ENCODE assay signal across 19 mouse cellular contexts in the genomic region with DNA sequence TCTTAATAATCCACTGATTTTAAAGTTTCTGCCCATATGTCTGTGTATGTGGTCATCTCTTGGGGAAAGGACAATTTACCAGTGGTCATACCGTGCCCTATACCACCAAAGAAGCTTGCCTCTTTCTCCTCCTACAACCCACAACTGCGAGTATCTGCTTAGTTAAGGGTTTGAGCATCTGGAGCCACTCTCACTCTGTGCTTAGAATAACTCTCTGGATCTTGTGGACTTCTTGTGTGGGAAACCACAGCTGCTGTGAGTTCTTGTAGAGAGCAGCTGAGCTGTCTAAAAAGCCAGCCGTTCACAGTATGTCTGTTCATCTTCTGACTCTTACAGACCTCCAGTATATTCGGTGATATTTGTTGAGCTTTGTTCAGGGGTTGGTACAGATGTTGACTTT.
DNase-seq lines count a peak whose midpoint lies in the region; ATAC-seq lines count a peak whose summit lies in the region.
"Had no signal": no experiment of that assay in that cellular context is flagged by ENCODE, and none has a peak within 500 bp of the region (broad histone marks: within the 10 kb centered on the region; RNA-seq: fewer than 3 reads in every experiment).

No protein-coding gene starts in this region.

- no peak overlapping the region for H3K4me3 ChIP-seq in hindbrain, embryonic 13.5 days
- H3K4me3 ChIP-seq: erythroblast, embryonic 14.5 days; forebrain, embryonic 15.5 days; heart, embryonic 13.5 days; liver, embryonic 12.5 days; midbrain, embryonic 10.5 days had no signal

- H3K27me3 ChIP-seq in hindbrain, embryonic 13.5 days, result no peaks in the 10 kb centered on the region
- H3K27me3 ChIP-seq: forebrain, embryonic 15.5 days; heart, embryonic 13.5 days; liver, embryonic 12.5 days had no signal

- no peak for ATAC-seq in hindbrain, embryonic 13.5 days (ENCODE audit: low FRiP score)
- ATAC-seq: forebrain, embryonic 15.5 days; liver, embryonic 12.5 days had no signal

- no peak overlapping the region for H3K4me2 ChIP-seq in hindbrain, embryonic 13.5 days
- H3K4me2 ChIP-seq: forebrain, embryonic 15.5 days; heart, embryonic 13.5 days; liver, embryonic 12.5 days; lung, embryonic 14.5 days had no signal

- H3K36me3 ChIP-seq in hindbrain, embryonic 13.5 days, result no peaks in the 10 kb centered on the region
- H3K36me3 ChIP-seq: forebrain, embryonic 15.5 days; heart, embryonic 13.5 days; liver, embryonic 12.5 days; midbrain, embryonic 10.5 days had no signal

- no peak overlapping the region for H3K27ac ChIP-seq in hindbrain, embryonic 13.5 days
- H3K27ac ChIP-seq: forebrain, embryonic 15.5 days; heart, embryonic 13.5 days; liver, embryonic 12.5 days; midbrain, embryonic 10.5 days had no signal

- intact Hi-C loops in left cerebral cortex, postnatal 36 days (cut with DNase I), result no loop called here
- intact Hi-C loops in heart, postnatal 14 days (cut with DNase I), result no loop called here

- H3K4me1 ChIP-seq in hindbrain, embryonic 13.5 days (replicated peaks), result no peaks in the 10 kb centered on the region
- H3K4me1 ChIP-seq: forebrain, embryonic 15.5 days; heart, embryonic 13.5 days; liver, embryonic 12.5 days; midbrain, embryonic 10.5 days had no signal

- no peak overlapping the region for H3K9ac ChIP-seq in hindbrain, embryonic 13.5 days
- H3K9ac ChIP-seq: forebrain, embryonic 15.5 days; heart, embryonic 13.5 days; liver, embryonic 12.5 days; lung, embryonic 14.5 days had no signal

- WGBS in hindbrain, embryonic 13.5 days, result 83% methylated on average over 4 of the region's 4 CpGs

- no peaks in the 10 kb centered on the region for H3K9me3 ChIP-seq in hindbrain, embryonic 13.5 days
- H3K9me3 ChIP-seq: forebrain, embryonic 15.5 days; heart, embryonic 13.5 days; liver, embryonic 12.5 days; midbrain, embryonic 10.5 days had no signal

- DNase-seq in right cerebral cortex, adult 18-20 months, result peak; percentile 71
- no peak for DNase-seq in right cerebral cortex, postnatal 4 days
- DNase-seq in layer of hippocampus, adult 9-10 months (ENCODE audit: low spot score), result peak; percentile 3
- DNase-seq in left cerebral cortex, postnatal 36 days (ENCODE audit: low spot score in 2 of 2), result peak; percentile 23 to 27
- no peak for DNase-seq in heart, postnatal 14 days
- no peak for DNase-seq in thymus, postnatal 4 days
- DNase-seq: cerebellum, postnatal 10 days; gastrocnemius, postnatal 25 days; heart, postnatal 4 days; kidney, adult 18-20 months; kidney, postnatal 14 days; lung, embryonic 14.5 days; lung, postnatal 4 days had no signal

Comparison
In these comparisons a context has a peak if more than half of its experiments do, and no peak if none do; other contexts are left out.
1. DNase-seq: peak in right cerebral cortex, adult 18-20 months (single experiment), layer of hippocampus, adult 9-10 months (single experiment) and left cerebral cortex, postnatal 36 days (2 of 2); none in right cerebral cortex, postnatal 4 days (single experiment), heart, postnatal 14 days (0 of 2) and thymus, postnatal 4 days (single experiment).